Mouse (Mus musculus) urinary bladder, postnatal 14 days (tissue): ENCODE data around the gene 5330417H12Rik.
A peak's percentile ranks its signal among the peaks of the same experiment; 100 is the strongest.

Experiments used
- DNase-seq: peaks from one replicate; pipeline ENCODE4 v3.0.0; 2021; ENCODE audit warnings: low spot score

Gene 5330417H12Rik

GRCm38 (mm10) chr7:107625781-107626180, 820 bp upstream of the 5330417H12Rik start:
- no peak for DNase-seq

GRCm38 (mm10) chr7:107624432-107624831, 529 bp downstream of the 5330417H12Rik start:
- no peak for DNase-seq

GRCm38 (mm10) chr7:107620137-107620536, 4.8 kb downstream of the 5330417H12Rik start:
- DNase-seq, result no peak

DNA sequence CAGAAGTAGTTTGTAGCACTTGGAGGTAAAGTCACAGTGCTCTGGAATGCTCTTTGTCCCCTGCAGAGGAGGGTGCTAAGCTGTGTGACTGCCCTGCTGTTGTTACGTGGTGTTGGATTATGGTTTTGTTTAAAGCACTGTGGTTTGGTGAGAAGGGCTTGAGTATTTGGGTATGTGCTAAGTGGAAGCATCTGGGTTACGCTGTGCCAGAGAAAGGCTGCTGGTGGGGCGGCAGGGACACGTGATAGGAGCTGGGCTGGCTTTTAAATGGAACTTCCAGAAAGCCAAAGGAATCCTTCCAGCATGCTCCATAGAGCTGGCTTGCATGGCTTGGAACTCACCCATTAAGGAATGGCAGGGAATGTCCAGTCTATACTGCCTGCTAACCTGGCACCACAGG, 5.7 kb downstream of the 5330417H12Rik start:
- DNase-seq, result no peak

- DNase-seq, result no peak
Measured at GRCm38 (mm10) chr7:107618028-107618992, 6.7 kb downstream of the 5330417H12Rik start.

GRCm38 (mm10) chr7:107610880-107611279, 14.1 kb downstream of the 5330417H12Rik start:
- DNase-seq, result no peak

GRCm38 (mm10) chr7:107609622-107610255, 15.2 kb downstream of the 5330417H12Rik start:
- no peak for DNase-seq

GRCm38 (mm10) chr7:107607766-107608165, 17.2 kb downstream of the 5330417H12Rik start:
- no peak for DNase-seq

DNA sequence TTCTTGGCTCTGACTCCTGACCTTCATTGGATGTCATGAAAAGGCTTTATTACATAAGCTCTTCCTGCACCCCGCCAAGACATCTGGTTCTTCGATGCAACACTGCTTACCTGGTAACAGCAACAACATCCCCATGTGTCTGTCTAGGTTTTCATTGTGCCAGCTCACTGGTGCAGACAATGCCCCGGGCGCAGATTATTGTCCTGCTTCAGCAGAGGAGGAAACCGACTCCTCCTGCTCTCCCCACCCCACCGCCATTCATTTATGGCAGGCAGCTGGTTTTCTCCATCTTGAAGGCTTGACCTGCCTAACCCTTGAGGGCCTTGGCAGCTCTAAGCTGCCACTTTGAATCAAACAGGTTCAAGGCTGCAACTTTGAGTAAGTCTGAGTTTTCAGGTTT, 22.0 kb downstream of the 5330417H12Rik start:
- no peak for DNase-seq

DNA sequence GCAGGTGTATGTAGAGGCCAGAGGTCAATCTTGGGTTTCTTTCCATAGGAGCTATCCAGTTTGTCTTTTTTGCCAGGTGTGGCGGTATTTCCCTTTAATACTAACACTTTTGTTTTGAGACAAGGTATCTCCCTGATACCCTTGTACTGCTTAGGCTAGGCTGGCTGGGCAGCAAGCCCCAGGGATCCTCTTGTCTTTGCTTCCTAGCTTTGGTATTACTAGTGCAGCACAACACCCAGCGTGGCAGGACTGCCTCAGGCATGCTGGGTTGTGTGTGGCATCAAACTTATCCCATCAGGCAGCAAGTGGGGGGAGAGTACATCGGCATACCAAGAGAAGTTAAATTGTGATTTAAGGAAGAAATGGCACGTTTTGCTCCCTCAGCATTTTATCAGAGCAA, 22.5 kb downstream of the 5330417H12Rik start:
- DNase-seq, result no peak

GRCm38 (mm10) chr7:107600651-107601050, 24.3 kb downstream of the 5330417H12Rik start:
- DNase-seq, result no peak

DNA sequence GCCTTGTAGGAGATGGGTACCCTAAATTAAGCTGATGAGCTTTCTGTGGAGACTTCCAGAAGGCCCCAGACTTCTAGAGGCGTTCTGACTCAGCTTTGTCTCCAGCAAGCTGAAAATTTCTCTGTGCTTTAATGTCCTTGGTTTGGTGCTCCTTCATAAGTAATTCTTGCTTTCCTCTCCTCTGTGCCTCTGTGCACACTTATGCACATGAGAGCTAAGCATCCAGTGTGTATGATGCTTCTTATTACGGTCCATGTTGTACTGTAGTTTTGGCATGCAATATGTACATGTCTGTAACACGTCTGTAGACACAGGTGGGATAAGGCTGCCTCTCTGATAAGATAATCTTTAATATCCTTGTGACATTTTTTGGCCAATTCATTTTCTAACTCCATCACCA, 27.0 kb downstream of the 5330417H12Rik start:
- no peak for DNase-seq

- no peak for DNase-seq
Measured at GRCm38 (mm10) chr7:107596753-107597152, 28.2 kb downstream of the 5330417H12Rik start.

DNA sequence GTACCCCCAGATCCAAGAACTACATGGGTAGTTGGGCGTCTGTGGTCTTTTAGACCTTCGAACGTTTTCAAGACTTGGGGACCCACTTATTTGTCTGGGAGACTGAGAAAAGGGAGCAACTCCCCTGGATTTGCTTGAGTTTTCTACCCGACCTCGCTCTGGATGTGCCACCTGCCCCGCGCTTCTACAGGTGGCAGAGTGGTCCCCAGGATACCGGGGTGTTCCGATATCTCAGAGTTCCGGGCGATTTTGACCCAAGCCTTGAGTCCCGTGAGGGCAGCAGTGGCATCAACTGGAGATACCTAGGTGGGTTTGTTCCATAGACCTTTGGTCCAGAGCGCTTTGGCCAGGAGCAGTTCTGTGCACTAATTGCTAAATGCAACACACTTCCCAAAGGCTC, 29.5 kb downstream of the 5330417H12Rik start:
- no peak for DNase-seq

- peak; percentile 98 for DNase-seq
Measured at GRCm38 (mm10) chr7:107594857-107595402, 30.0 kb downstream of the 5330417H12Rik start, which contains the start of gene Ppfibp2. Ppfibp2 (plus strand) TSS chr7:107595207.

DNA sequence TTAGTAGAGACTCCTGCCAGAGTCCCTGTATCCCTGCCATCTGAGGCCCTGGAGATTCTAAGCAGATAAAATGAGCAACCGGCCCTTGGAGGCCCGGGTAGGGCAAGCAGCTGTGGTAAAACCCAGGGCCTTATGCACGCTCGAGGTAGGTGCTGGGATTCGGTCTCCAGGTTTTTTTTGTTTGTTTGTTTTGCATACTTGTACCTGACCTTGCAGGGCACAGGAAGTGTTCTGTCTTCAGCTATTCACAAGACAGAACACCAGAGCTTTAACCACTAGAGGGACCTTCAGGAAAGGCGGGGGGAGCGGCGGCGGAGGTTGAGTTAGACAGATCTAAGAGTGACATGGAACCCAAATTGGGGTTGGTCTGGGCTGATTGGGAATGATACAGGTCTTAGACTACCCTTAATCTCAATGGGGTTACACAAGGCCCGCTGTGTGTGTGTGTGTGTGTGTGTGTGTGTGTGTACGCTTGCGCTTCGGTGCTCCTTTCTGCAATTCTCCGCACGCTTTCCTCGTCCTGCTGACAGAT, 30.6 kb downstream of the 5330417H12Rik start:
- peak; percentile 61 for DNase-seq

- DNase-seq, result no peak
Measured at GRCm38 (mm10) chr7:107593904-107594303, 31.1 kb downstream of the 5330417H12Rik start.

DNA sequence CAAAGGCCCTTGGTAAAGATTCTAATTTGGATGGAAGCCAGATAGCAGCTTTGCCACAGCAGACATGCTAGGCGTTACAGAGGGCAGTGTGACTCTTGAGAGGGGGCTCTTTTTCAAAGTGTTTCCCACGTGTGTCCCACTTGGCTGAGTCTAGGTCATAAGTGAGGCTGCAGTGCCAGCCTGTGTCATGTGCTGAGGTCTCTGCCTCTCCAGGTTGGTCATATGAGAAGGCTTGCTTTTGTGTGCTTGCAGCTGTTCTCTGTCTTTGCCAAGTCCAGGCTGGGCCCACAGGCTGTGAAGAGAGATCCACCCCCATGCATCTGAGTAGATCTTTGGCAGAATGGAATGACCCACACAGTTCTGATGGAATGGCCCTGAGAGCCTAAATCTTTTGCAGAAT, 32.3 kb downstream of the 5330417H12Rik start:
- no peak for DNase-seq

- no peak for DNase-seq
Measured at GRCm38 (mm10) chr7:107574276-107574675, 50.7 kb downstream of the 5330417H12Rik start.
